Mouse (Mus musculus) cerebellum, postnatal 10 days (tissue): Measurements from ENCODE around the gene Jund.

ENCODE experiments used
- DNase-seq, 2 experiments: peaks; one replicate each; pipeline ENCODE4 v3.0.0; 2021; ENCODE audit warnings: mixed read lengths in 2 of 2

Gene Jund

DNA sequence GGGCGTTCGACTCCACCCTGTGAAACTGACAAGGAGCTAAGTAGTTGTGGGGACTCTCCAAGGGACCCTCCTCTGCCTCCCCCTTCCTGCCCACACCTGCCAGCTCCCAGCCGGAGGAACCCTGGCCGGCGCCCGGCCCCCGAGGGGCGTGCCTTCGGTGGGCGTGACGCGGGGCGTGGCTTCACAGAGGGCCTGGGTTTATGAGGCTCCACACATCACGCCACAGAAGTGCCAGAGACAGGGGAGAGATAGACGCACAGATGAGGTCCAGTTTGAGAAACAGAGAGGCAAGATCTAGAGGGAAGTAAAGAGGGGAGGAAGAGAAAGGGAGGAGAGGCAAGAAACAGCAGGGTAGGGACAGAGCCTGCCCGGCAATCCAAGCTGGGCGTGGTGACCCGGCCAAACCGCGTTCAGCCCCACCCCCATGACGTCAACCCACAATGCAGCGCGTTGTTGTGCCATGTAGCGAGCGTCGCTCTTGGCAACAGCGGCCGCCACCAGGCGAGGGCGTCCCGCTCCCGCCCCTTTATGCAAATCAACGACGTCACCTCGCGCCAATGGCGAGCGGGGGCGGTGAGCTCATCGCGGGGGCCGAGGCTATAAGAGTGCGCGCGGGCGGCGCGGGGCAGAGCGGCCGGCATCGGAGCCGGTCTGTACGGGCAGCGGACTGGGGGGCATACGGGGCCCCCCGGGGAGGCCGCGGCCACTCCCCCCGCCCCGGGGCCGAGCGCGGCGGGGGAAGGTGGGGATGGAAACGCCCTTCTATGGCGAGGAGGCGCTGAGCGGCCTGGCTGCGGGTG lies at the start of gene Jund:
TSS of gene Jund (plus strand) at position 640 of the 800 bp plus-strand sequence.
- peak; percentile 100 for DNase-seq

DNA sequence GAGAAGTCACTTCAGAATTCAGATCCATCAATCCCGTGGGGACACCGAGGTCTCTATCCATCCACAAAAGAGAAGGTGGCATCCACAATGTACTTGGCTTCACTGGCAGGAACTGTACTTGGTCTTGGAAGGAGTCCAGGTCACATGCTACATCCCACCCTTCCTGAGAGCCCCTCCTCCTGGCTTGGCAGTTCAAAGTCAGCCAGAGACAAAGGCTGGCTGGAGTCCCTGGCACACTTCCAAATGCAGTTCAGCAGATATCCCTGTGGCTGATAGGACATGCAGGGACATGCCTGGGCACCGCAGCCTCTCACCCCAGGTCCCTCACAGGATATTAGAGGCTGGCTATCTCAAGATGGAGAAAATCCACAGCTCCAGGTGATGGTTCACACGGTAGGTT lies 49.4 kb upstream of the Jund start:
- peak; percentile 94 for DNase-seq

DNA sequence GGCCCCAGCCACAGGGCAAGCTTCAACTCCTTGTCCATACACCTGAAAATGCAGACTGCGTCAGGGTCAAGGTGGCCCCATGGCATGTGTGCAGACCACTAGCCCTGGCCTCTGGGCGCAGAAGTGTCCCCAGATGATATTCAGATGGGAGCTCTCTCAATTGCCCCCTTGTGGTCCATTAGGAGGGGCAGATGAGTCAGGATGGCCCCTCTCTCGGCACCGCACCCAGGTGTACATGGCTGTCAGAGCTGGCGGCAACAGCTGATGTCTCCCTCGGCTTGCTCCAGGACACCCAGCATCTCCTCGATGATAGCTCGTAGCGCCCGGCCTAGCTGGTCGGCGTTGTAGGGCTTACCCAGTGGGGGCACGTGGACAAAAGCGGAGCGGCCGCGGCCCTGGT lies 48.4 kb upstream of the Jund start:
- no peak for DNase-seq

DNA sequence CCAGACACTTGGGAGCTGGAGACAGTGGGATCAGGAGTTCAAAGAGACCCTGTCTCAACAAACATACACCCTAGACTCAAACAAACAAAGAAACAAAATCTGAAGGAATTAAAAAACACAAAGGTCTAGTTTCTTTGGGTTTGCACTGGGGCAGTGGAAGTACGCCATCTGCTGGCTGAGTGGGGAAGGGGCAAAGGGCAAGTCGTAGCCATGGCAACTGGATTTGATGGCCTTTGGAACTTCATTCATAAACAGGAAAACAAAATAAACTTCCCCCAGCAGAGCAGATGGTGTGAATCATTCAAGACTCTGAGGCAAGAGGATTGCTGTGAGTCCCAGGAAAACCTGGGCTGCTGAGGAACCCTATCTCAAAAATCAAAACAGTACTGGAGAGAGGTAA lies 45.5 kb upstream of the Jund start:
- DNase-seq: peak in 1 of 2 experiments; percentile 59

DNA sequence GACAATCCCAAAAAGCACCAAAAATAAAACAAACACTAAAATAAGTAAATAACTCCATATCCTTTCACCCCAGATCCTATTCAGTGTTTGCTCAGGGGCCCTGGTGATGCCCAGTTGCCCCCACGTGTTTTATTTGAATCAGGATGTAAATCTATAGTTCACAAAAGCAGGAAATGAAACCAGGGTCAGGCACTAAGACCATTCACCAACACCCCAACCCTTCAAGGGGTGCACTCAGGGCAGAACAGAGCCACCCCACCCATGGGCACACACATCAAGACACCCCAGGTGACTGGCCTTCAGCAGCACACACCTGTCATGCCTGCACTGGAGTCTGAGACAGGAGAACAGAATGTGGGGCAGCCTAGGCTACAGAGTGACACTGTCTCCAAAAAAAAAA lies 44.6 kb upstream of the Jund start:
- DNase-seq: no peak

DNA sequence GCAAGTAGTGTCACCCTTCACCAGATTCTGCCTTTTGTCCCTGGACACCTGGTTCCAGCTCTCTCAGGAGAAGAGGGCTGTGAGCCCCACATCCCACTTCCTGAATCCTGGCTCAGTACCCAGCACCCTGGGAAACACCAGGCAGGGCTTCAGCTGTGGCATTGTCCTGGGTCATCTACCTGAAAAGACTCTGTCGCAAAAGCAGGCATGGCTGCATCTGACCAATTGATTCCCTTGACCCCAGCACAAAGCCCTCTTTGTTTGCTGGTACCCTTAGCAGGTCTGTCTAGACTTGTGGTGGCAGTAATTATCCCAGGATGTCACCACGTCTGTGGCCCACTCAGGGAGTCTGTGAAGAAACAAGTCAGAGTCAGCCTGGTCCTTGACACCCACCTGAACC lies 43.3 kb upstream of the Jund start:
- DNase-seq: no peak

DNA sequence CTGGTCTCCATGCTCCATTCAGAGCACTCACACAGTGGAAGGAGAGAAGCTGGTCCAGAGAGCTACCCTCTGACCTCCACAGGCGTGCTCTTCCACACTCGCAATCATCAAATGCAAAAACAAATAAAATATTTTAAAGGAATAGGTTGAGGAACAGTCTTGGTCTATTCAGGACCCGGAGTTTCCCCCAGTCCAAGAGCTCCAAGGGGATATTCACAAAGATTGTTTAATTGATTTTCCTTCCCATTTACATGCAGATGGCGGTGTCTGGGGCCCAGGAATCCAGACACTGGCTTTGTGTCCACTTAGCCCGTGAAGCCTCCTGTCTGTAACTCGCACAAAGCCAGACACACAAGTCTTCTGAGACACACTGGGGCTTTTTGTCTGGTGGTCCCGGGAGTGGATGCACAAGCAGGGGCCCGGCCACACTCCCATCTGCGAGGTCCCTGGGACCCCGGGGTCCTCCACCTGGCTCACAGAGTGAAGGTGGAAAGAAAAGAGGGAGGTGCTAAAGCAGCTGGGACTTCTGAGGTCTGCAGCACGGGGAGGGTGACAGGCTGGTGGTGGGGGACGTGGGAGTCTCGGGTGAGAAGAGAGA lies 42.5 kb upstream of the Jund start:
- DNase-seq: no peak

DNA sequence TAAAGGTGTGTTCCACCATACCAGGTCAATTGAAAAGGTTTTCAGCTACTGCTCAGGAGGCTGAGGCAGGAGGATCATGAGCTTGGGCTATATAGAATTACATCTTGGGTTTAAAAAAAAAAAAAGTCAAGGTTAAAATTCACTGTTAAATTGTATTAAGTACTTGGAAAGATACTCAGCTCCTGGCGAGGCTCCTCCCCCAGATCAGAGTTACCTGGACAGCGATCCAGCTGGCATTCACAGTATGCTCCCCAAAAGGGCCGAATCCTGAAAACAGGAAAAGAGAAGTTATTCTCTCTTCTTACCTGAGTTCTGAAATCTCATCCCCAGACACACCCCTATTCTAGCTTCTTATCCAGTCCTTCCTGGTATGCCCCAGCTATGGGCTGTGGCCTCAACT lies 41.5 kb upstream of the Jund start:
- no peak for DNase-seq

DNA sequence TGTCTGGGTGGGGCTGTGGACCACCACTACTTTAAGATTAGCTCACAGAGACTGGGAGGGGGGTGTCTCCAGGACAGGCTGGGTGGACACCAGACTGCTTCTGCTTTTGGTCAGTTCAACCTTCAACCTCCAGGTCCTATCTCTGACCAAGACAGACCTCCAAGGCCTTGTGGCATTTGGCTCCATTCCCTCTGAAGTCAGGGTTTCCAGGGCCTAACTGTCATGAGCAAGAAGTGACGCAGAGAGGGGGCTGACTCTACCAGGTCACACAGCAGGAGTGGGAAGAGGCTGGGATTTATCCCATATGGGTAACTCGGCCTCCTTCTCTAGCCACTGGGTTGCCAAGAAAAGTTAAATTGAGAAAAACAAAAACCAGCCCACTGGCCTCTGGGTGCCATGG lies 41.0 kb upstream of the Jund start:
- no peak for DNase-seq

DNA sequence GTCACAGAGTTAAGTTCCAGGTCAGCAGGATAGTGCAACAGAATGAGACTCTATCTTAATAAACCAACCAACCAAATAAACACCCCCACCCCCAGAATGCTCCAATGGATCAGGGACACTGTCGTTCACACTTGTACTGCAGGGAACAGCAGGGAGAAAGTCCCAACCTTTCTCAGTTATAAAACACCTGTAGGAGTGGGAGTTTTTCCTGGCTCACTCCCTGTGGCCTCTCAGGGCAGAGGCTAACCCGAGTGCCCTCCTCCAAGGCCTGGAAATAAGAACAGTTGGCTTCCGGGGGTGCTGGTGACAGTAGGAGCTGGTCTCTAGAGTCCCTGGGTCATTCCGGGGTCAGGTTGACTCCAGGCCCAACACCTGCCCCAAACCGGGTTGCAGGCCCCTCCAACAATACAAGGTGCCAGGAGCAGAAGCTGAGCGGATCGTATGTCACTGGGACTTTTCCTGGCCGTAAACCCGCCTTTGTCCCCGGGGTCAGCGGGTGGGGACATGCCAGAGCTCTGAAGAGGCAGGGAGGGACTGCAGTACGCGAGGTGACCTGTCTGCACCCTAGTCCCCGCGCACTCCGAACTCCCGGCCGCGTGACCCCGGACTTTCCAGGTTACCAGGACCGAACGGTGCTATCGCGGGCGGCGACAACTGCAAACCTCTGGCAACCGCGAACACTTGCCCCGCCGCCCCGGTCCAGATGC lies 39.7 kb upstream of the Jund start:
- peak in 1 of 2 experiments; percentile 47 for DNase-seq

DNA sequence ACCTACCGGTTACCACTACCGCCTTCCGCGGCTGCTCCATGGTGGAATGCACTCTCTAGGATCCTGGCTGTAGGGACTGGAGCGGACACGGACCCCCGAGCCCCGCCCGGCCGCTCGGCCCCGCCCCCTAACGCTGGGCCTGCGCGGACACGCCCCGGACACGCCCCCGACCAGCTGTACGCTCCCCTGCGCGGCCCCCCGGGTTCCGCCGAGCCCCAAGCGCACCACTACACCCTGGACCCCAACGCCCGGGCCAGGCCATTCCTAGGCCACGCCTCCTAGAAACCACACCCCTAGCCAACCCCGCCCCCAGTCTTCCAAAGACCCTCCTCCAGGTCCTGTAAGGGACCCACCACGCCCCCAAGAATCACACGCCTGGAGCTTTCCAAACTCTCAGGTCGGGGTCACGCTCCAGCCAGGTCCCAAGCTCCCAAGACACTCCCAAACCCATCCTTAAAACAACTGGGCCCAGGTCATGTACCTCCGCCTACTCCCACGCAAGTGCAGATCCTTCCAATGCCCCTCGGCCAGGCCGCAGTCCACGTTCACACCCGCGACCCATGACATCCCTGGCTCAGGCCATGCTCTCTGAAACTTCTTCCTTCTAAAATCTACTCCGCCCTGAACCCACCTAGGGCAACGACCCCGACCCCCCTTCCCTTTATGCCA lies 39.0 kb upstream of the Jund start:
- DNase-seq: peak; percentile 78 to 87

DNA sequence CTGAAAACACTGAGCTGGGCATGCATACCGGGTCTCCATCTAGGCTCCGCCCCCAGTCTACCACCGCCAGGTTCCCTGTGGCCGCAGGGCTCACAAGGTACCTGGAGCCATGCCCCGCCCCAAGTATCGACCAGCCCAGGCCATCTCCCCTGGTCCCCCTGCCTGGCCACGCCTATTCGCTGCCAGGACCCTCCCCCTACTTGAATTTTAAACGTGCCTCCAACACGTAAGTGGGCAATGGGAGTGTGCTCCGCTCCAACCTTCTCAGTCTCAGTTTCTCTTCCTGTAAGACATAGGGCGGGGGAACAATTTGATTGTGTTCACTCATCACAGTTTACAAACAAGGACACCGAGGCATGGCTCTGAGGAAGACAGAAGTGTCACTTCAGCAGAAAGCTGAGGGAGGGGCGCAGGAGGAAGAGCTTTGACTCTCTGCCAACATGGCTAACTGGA lies 38.5 kb upstream of the Jund start, which contains the start of gene Pgpep1:
TSS of gene Pgpep1 (minus strand) at position 116 of the 453 bp plus-strand sequence.
- DNase-seq: peak; percentile 38 to 51

DNA sequence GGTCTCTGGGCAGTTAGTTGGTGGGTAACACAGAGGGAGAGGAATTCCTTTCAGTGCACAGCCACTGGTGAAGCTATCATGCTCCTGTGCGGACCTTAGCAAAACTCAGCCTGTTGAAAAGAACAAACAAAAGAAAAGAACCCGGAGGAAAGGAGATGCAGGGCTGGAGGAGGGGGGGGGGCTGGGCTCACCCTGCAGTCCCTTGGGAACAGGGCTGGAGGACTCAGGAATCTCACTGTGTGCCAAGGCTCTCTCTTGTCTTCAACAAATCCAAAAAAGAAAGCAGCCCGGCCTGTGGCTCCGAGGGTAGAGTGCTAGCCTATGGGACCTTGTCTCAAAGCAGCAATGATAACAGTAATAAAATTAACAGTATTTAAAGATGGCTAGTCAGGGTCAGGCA lies 35.1 kb upstream of the Jund start:
- no peak for DNase-seq

DNA sequence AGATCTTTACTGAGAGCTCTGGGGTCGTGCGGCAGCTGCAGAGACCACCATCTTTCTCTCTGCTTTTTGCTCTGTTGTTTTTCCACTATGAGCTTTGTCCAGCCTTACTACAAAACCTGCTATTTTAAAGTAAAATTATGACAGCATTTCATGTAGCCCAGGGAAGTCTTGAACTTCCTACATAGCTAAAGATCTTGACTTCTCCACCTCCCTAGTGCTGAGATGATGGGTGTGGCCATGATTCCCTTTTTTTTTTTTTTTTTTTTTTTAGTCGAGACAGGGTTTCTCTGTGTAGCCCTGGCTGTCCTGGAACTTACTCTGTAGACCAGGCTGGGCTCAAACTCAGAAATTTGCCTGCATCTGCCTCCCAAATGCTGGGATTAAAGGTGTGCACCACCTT lies 34.1 kb upstream of the Jund start:
- no peak for DNase-seq

DNA sequence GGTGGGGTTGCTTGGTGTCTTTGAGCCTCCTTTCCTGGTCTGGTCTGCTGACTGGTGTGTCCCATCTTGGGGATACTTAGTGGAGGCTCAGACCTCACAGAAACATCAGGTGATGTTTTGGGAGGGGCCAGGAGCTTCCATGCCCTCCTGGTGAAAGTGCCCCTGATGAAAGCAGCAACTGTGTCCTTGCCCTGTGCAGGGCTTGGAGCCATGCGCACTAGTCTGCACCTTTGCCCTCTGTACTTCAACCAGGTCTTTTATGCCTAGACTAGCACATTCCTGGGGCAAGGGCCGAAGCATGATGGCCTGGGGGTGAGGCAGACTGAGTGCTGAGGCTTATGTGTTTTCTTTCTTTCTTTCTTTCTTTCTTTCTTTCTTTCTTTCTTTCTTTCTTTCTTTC lies 33.1 kb upstream of the Jund start:
- no peak for DNase-seq

DNA sequence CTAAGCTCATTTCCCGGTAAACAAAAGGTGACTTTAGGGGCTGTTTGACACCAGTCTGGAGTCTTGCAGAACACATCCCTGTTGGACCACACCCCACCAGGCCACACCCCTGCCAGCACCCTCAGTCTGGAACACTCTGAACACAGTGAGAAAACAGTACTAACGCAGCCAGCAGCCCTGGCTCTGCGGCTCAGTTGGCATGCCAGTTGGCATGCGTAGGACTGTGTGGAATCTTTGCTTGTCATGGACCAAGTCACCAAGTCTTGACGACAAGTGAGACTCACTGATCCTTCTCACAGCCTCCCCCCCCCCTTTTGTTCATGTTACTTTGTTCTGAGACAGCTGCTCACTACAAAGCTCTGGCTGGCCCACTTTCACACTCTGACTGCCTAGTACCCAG lies 31.7 kb upstream of the Jund start:
- peak in 1 of 2 experiments; percentile 56 for DNase-seq

DNA sequence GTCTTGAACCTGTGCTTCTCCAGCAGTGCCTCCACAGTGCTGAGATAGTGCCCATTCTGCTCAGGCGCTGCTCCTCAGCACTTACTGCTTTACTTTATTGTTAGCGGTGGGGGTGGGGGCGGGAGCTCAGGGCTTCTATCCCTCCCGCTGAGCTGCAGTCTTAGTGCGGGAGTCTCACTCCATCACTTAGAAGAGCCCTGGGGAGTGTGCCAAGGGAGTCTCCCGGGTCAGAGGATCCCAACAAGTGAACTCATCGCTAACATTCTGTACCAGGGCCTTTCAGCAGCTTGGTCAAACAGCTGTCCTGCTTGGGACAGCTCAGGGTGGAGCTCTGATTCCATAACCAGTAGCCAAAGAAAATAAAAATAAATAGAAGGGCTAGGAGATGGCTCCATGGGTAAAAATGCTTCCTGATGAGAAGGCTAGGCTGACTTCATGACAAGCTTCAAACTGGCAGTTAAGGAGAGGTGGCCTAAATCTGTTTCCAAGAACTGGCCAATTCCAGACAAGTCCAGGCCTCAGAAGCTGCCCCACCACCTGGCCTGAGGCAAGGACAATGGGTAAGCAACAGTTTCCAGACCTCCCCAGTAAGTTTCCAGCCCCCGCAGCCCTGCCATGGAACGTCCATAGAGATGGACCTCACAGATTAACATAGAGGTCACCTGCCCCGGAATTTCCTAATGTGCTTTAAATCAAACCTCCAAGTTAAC lies 27.0 kb upstream of the Jund start:
- DNase-seq: peak in 1 of 2 experiments; percentile 35

DNA sequence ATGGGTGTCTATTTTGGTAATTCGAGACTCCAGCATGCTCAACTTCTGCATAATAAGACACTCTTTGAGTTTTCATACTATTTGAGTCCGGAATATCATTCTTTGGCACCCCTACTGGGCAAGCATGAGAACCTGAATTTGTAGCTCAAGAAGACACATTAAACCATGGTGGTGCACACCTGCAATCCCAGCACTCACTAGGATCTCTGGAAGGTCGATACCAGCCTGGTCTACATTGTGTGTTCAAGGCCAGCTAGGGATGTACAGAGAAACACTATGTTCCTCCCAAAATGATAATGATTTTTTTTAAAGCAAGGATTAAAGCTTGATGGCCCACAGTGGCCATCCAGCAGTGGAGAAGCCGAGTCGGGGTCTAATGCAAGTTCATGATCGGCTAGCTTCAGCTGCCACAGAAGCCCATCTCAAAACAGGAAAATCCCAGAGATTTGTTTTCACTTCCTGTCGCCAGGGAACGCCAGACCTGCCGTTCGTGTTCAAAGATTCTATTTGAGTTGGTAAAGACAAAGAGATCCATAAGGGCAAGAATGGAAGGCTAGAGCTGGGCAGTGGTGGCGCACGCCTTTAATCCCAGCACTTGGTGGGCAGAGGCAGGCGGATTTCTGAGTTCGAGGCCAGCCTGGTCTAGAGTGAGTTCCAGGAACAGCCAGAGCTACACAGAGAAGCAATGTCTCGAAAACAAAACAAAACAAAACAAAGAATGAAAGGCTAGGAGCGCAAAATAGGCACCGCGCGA lies 26.2 kb upstream of the Jund start:
- DNase-seq: no peak

DNA sequence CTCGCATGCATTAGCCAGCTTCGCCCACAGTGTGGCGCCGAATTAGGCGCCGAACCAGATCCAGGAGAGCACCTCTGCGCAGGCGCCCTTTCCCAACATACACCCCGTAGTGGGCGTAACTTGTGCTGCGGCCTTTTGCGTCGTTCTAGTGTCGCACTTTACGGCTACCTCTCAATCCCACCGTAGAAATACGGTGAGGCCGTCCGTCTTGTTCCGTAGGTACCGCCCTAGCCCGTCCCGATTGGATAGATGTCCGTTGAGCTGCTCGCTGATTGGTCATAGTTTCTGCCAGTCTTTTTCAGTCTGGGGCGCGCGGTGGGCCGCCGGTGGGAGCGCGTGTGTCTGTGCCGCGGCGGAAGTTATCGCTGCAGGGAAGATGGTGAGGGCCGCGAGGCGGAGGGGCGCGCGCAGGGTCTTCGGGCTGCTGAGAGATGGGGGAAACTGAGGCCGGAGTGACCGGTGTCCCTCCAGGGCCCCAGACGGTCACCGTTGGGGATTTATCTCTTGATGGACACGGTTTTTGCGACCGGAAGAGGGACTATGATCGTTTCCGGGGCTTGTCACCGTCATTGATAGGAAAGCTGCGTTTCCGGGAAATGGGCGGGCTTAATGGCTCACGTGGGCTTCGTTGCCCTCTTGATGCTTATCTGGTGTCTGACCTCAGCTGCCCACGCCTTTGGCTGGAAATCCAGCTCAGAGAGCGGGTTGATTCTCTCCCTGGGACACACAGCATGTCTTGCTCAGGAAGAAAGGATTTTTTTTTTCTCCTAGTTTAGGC lies 25.5 kb upstream of the Jund start, which contains the start of gene Lsm4:
TSS of gene Lsm4 (plus strand) at position 170 of the 778 bp plus-strand sequence.
- DNase-seq: peak; percentile 97 to 98

DNA sequence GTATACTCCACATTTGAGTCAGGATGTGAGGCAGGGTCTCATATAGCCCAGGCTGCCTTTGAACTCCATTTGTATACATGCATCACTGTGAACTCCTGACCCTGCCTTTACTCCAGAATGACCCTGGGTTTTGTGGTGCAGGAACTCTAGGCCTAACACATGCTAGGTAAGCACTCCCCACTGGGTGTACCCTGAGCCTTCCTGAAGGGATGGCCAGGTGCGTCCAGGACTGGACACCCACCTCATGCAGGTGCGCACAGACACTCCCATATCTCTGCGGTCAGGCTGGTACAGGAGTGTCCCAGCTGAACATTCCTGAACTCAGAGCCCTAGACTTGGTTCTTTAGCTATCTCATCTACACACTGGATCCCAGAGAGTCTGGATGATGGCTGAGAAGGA lies 24.6 kb upstream of the Jund start:
- no peak for DNase-seq

DNA sequence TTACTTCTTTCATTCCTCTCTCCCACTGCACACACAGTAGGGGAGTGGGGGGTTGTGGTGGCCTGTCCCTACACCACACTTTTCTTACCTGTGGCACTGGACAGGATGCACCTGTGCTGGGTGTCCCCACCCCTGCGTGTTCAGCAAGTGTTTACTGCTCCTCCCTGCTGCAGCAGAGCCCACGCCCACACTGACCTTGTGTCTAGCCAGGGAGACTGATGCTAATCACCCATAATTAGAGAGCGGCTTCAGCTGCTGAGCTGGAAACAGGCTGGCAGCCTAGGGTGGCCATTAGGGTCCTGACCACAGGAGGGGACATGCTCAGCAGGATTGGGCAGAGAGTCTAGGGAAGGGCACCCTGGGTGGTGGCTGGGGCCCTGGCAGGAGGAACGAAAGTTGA lies 24.0 kb upstream of the Jund start:
- DNase-seq: no peak
